Mouse (Mus musculus) G1E (cell line): ENCODE measurements around the gene Iqgap2.

Source experiments
- CTCF ChIP-seq: IDR thresholded peaks from 2 replicates; pipeline ENCODE4 v1.5.1; 2012; ENCODE audit warnings: low read depth, low read length, inconsistent platforms, mixed read lengths
- GATA1 ChIP-seq: IDR thresholded peaks from 2 replicates; pipeline ENCODE4 v1.6.1; 2012; ENCODE audit warnings: borderline replicate concordance, low read length, inconsistent platforms, mixed read lengths
- POLR2AphosphoS5 ChIP-seq: IDR thresholded peaks from 2 replicates; pipeline ENCODE4 v1.6.1; 2012; ENCODE audit warnings: low read depth, low read length, inconsistent platforms; ENCODE audit not compliant: insufficient replicate concordance

GRCm38 (mm10) chr13:95913046-95913406 lies 21.3 kb upstream of the Iqgap2 start:
- TF ChIP-seq GATA1: no peak
- no peak for TF ChIP-seq CTCF
- no peak for TF ChIP-seq POLR2AphosphoS5
